Mouse (Mus musculus): Measurements from ENCODE around the gene Rap2a.

DNA sequence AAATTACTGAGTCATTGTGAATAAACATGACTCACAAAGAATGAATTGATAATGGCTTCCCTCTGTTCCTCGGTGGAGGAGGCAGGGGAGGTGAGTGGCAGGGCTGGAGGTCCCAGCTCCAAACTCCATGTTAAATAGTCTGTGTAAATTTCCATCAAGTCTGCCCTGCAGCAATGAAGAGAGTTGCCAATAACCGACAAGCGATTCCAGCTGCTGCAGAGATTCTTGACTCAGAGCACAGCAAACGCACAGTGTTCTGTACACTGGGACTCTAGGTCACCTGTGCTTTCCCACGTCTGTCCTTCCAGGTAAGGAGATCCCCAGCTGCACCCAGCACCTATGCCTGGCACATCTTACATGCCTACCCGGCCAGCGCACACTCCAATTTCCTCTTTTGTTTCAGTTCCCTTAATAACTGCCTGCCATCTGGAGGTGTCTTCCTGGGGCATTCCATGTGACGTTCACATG lies 44.3 kb upstream of the Rap2a start:
- TF ChIP-seq ZMIZ1 (IDR thresholded peaks at IDR 0.05; ENCODE audit: low read depth, low read length) (no peak), CHD2 (IDR thresholded peaks at IDR 0.05; ENCODE audit: low read length) (no peak), POLR2A (IDR thresholded peaks at IDR 0.05; ENCODE audit: low read depth, low read length) (no peak), CTCF (conservative IDR thresholded peaks at IDR 0.05 in 1 of 2, IDR thresholded peaks at IDR 0.05 in 1 of 2; ENCODE audit: low read depth in 2 of 2, low read length in 2 of 2) (no peak), MAX (IDR thresholded peaks at IDR 0.05; ENCODE audit: low read length) (no peak), E2F4 (IDR thresholded peaks at IDR 0.05; ENCODE audit: insufficient replicate concordance, low read depth, low read length) (no peak)

Data from CH12.LX (cell line).